Mouse (Mus musculus) thymus, adult 2 months (tissue): Measurements from ENCODE around the gene Cryzl2.

Experiments
- CTCF ChIP-seq: fragments of 200-500 bp; IDR thresholded peaks from 2 replicates; pipeline ENCODE4 v1.5.1; 2012; ENCODE audit warnings: mild to moderate bottlenecking, control low read depth, low read length, moderate library complexity, borderline replicate concordance; ENCODE audit not compliant: control insufficient read depth, poor library complexity, insufficient read depth; ENCODE audit errors: extremely low read depth
- POLR2A ChIP-seq: fragments of 200-500 bp; IDR thresholded peaks from 2 replicates; pipeline ENCODE4 v1.6.1; 2012; ENCODE audit warnings: mild to moderate bottlenecking, low read length, control low read depth, moderate library complexity; ENCODE audit not compliant: control insufficient read depth, poor library complexity, insufficient read depth; ENCODE audit errors: extremely low read depth

GRCm38 (mm10) chr1:157512690-157513448 lies 54.5 kb downstream of the Cryzl2 start:
- no peak for TF ChIP-seq POLR2A
- TF ChIP-seq CTCF = no peak
